In the genomic region with DNA sequence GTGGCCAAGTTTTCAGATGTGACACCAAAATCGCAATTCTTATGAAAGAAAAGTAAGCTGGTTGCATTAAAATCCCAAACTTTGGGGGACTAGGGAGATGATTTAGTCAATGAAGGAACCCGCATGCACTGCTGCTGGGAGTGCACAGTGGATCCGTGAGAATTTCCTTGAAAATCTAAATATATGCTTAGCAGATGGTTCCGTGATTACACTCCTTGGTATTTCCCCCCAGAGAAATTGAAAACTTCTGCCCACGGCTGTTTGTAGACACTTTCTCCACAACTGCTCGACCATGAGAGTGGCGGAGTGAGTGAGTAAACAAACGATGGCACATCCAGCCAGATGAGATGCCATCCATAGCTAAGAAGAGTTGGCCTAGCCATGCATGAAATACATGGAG, we compare ENCODE assay signal across 17 mouse cellular contexts.
"Had no signal": no experiment of that assay in that cellular context is flagged by ENCODE, and none has a peak within 500 bp of the region (broad histone marks: within the 10 kb centered on the region; RNA-seq: fewer than 3 reads in every experiment).

No protein-coding gene starts in this region.

- H3K4me3 ChIP-seq: layer of hippocampus, adult 2 months; limb, embryonic 10.5 days; limb, embryonic 13.5 days; liver, embryonic 12.5 days; liver, embryonic 15.5 days; lung, embryonic 15.5 days; neural tube, embryonic 12.5 days had no signal

- H3K9ac ChIP-seq: limb, embryonic 13.5 days; liver, embryonic 12.5 days; liver, embryonic 15.5 days; lung, embryonic 15.5 days; neural tube, embryonic 12.5 days had no signal

- H3K36me3 ChIP-seq: limb, embryonic 10.5 days; limb, embryonic 13.5 days; liver, embryonic 12.5 days; liver, embryonic 15.5 days; lung, embryonic 15.5 days; neural tube, embryonic 12.5 days had no signal

- DNase-seq: kidney, postnatal 25 days; liver; lung, adult 18-20 months; lung, postnatal 10 days; lung, postnatal 4 days; midbrain, embryonic 14.5 days; thymus, postnatal 25 days had no signal

- ATAC-seq: liver, embryonic 12.5 days had no signal

- H3K27me3 ChIP-seq: limb, embryonic 13.5 days; liver, embryonic 12.5 days; liver, embryonic 15.5 days; lung, embryonic 15.5 days had no signal

- H3K4me2 ChIP-seq: liver, embryonic 12.5 days; liver, embryonic 15.5 days; lung, embryonic 15.5 days; midbrain, embryonic 11.5 days; neural tube, embryonic 12.5 days had no signal

- H3K9me3 ChIP-seq: limb, embryonic 10.5 days; limb, embryonic 13.5 days; liver, embryonic 12.5 days; liver, embryonic 15.5 days; lung, embryonic 15.5 days; neural tube, embryonic 12.5 days had no signal

- H3K27ac ChIP-seq: kidney, postnatal 0 days; layer of hippocampus, adult 2 months; limb, embryonic 10.5 days; liver, embryonic 12.5 days; liver, embryonic 15.5 days; lung, embryonic 15.5 days; neural tube, embryonic 12.5 days; stomach, postnatal 0 days had no signal
